Mouse (Mus musculus) central nervous system, embryonic 14 days (tissue): Measurements from ENCODE around the gene Abca8b. TPM values are rescaled to one million over a fixed set of nuclear protein-coding genes. Genes with fewer than 3 reads are reported as not detected.

Source experiments
- polyA plus RNA-seq: library from polyadenylated mRNA; depleted of rRNA; stranded (reverse); fragments of >200 nt; gene quantifications from 2 replicates; pipeline ENCODE4 v1.2.3, GENCODE M21; 2012; rRNA removed

The Abca8b gene
- polyA plus RNA-seq: 2.2 and 3.0 TPM in 2 replicates

DNA sequence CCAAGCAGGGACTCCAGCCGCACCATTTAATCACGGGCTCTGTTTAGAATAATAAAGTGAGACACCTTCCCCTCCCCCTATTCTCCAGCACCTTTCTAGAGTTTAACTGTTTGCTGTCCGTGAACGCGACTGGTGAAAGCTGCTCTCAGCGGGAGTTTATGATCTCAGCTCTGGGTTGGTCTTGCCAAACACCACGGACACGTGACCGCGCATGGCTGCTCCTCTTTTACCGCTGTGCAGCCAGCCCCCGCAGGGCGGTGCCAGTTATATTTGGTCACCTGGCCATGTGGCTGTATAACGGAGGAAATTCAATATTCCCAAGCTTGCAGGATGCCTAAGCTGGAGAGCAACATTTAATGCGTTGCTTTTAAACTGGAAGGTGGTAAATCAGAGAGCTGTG lies at the start of gene Abca8b:
Gene Abca8b, minus strand, starts transcription at position 222 of the 400 bp plus-strand sequence.

Other genes with a start within 250 kb of the Abca8b start
- not detected in 2 replicates for gene 1700012B07Rik, start 167.8 kb downstream of the Abca8b start, polyA plus RNA-seq
- gene Abca8a, start 100.1 kb upstream of the Abca8b start, polyA plus RNA-seq: 0.60 and 4.4 TPM in 2 replicates
- 3.4 and 4.8 TPM in 2 replicates for gene Abca9, start 172.4 kb upstream of the Abca8b start, polyA plus RNA-seq